Mouse (Mus musculus) kidney, embryonic 14.5 days (tissue): Measurements from ENCODE around the gene Ppat. TPM values are rescaled to one million over a fixed set of nuclear protein-coding genes. Genes with fewer than 3 reads are reported as not detected.
"Not testable (repeated sequence)": the region's sequence is repeated elsewhere in the genome, so short reads cannot be mapped to it uniquely, and the experiment has no call there.

ENCODE experiments used
- ATAC-seq: fragments of 200-750 bp; cut with Nextera tagmentation; 2 replicates; pipeline ENCODE4 v1.8.0; 2017; ENCODE audit warnings: moderate number of reproducible peaks, mild to moderate bottlenecking, moderate TSS enrichment, moderate library complexity; ENCODE audit not compliant: low FRiP score, low TSS enrichment
- H3K27ac ChIP-seq: fragments of 300-500 bp; sonication (generic); 2 replicates; pipeline ENCODE4 v1.5.1; 2014; ENCODE audit warnings: low read depth, mild to moderate bottlenecking, low read length, moderate library complexity, mixed read lengths
- H3K27me3 ChIP-seq: fragments of 300-500 bp; sonication (generic); 2 replicates; pipeline ENCODE4 v1.6.1; 2014; ENCODE audit warnings: mild to moderate bottlenecking, low read length; ENCODE audit not compliant: control insufficient read depth, insufficient read depth
- H3K36me3 ChIP-seq: fragments of 300-500 bp; sonication (generic); 2 replicates; pipeline ENCODE4 v1.6.1; 2014; ENCODE audit warnings: low read length, mixed read lengths; ENCODE audit not compliant: control insufficient read depth, insufficient read depth
- H3K4me1 ChIP-seq: fragments of 300-500 bp; sonication (generic); 2 replicates; pipeline ENCODE4 v1.6.1; 2014; ENCODE audit warnings: low read length, mixed read lengths; ENCODE audit not compliant: control insufficient read depth, insufficient read depth
- H3K4me2 ChIP-seq: fragments of 300-500 bp; sonication (generic); replicated peaks from 2 replicates; pipeline ENCODE4 v1.6.1; 2014; ENCODE audit warnings: low read depth, mild to moderate bottlenecking, low read length
- H3K4me3 ChIP-seq: fragments of 300-500 bp; sonication (generic); 2 replicates; pipeline ENCODE4 v1.5.1; 2014; ENCODE audit warnings: mild to moderate bottlenecking, low read length
- H3K9ac ChIP-seq: fragments of 300-500 bp; sonication (generic); 2 replicates; pipeline ENCODE4 v1.6.1; 2014; ENCODE audit warnings: low read depth, mild to moderate bottlenecking, low read length, moderate library complexity
- H3K9me3 ChIP-seq: fragments of 300-500 bp; sonication (generic); 2 replicates; pipeline ENCODE4 v1.6.1; 2016; ENCODE audit warnings: low read length; ENCODE audit not compliant: control insufficient read depth
- WGBS: fragments of 180-500 bp; shearing (Covaris S2); extraction: QIAGEN DNeasy Blood & Tissue Kit; methylation state at CpG from one replicate; pipeline ENCODE4 v1.1.7; 2014; 5-methylcytosine and 5-hydroxymethylcytosine counted together
- polyA plus RNA-seq: library from polyadenylated mRNA; unstranded; fragments of >200 nt; fragmentation: Nextera tagmentation; extraction: Ambion mirVana; gene quantifications from 2 replicates; pipeline ENCODE4 v1.2.1, GENCODE M21; 2014

The Ppat gene
- polyA plus RNA-seq, 1 experiment from 2014 or later = 51.7 TPM

- Histone ChIP-seq H3K4me2 (no peak overlapping the region), H3K9me3 (peaks cover 4% of the 10 kb centered on the region), H3K27me3 (no peaks in the 10 kb centered on the region), H3K4me1 (no peaks in the 10 kb centered on the region), H3K36me3 (peaks cover 16% of the 10 kb centered on the region), H3K27ac (no peak overlapping the region), H3K4me3 (no peak overlapping the region), H3K9ac (no peak overlapping the region)
- ATAC-seq = no peak
- 89% methylated on average over 4 of the region's 4 CpGs for WGBS
Observed at GRCm38 (mm10) chr5:76941975-76942374, 9.4 kb downstream of the Ppat start.

GRCm38 (mm10) chr5:76939717-76940116 is 11.7 kb downstream of the Ppat start:
- Histone ChIP-seq H3K27me3 (no peaks in the 10 kb centered on the region), H3K36me3 (peaks cover 16% of the 10 kb centered on the region), H3K4me2 (no peak overlapping the region), H3K27ac (no peak overlapping the region), H3K9ac (no peak overlapping the region), H3K4me1 (no peaks in the 10 kb centered on the region), H3K9me3 (peaks cover 4% of the 10 kb centered on the region), H3K4me3 (no peak overlapping the region)
- no peak for ATAC-seq
- 97% methylated on average over 8 of the region's 8 CpGs for WGBS

DNA sequence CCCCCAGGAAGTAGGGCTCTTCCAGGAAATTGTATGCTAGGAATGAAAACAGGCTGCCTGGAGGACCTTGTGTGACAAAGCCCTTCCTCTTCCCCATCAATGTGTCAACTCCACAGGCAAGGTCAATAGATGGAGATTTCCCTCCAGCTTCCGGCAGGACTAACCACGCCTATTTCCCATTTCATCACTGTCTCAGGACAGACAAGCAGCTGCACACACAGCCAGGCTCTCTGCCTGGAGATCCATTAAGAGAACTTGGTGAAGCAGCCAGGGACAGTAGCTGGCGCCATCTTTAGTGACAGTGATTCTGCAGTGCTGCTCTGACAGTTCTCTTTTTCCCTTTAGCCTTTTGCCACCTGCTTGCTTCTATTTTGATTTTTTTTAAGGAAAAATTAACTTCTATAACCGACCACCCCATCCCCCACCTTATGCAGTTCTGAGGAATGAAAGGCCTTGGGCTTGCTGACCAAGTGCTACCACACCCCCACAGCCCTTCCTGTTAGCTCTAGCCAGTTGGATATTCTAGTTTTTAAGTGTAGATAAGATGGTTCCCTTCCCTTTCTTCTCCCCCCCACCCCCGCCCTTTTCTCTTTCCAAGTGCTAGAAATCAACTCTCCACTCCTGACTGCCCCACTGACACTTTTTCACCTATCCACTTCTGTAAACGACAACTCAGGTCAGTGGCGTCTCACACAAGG is 22.0 kb downstream of the Ppat start:
- no peaks in the 10 kb centered on the region for H3K4me1 ChIP-seq
- no peak overlapping the region; the same call in 1 of the 2 replicates for H3K27ac ChIP-seq
- no peaks in the 10 kb centered on the region for H3K27me3 ChIP-seq
- H3K4me3 ChIP-seq = no peak overlapping the region
- no peak overlapping the region for H3K9ac ChIP-seq
- H3K9me3 ChIP-seq = 0 out of 2 replicates have a peak, but pooled peaks cover 3% of the 10 kb centered on the region
- H3K4me2 ChIP-seq = no peak overlapping the region; the same call in 1 of the 2 replicates
- ATAC-seq = peak; percentile 75; the same call in 1 of the 2 replicates
- peaks cover 24% of the 10 kb centered on the region; the same call in 1 of the 2 replicates for H3K36me3 ChIP-seq
- WGBS = 61% methylated on average over 7 of the region's 7 CpGs

GRCm38 (mm10) chr5:76928124-76928832 is 23.1 kb downstream of the Ppat start:
- peak; percentile 51; the same call in 1 of the 2 replicates for ATAC-seq
- 59% methylated on average over 16 of the region's 16 CpGs for WGBS
- H3K36me3 ChIP-seq = peaks cover 24% of the 10 kb centered on the region; the same call in 1 of the 2 replicates
- peak overlapping the region; percentile 49; the same call in 1 of the 2 replicates for H3K27ac ChIP-seq
- H3K4me2 ChIP-seq = no peak overlapping the region
- no peak overlapping the region for H3K4me3 ChIP-seq
- H3K27me3 ChIP-seq = no peaks in the 10 kb centered on the region
- no peaks in the 10 kb centered on the region for H3K4me1 ChIP-seq
- H3K9me3 ChIP-seq = 0 out of 2 replicates have a peak, but pooled peaks cover 3% of the 10 kb centered on the region
- H3K9ac ChIP-seq = no peak overlapping the region

- Histone ChIP-seq H3K36me3 (peaks cover 58% of the 10 kb centered on the region), H3K27ac (no peak overlapping the region), H3K4me2 (no peak overlapping the region), H3K9me3 (0 out of 2 replicates have a peak, but pooled peaks cover 3% of the 10 kb centered on the region), H3K9ac (no peak overlapping the region), H3K4me3 (no peak overlapping the region), H3K4me1 (no peaks in the 10 kb centered on the region), H3K27me3 (no peaks in the 10 kb centered on the region)
- no peak for ATAC-seq
- WGBS = 67% methylated on average over 1 of the region's 1 CpGs
Observed at GRCm38 (mm10) chr5:76924296-76924695, 27.1 kb downstream of the Ppat start.

DNA sequence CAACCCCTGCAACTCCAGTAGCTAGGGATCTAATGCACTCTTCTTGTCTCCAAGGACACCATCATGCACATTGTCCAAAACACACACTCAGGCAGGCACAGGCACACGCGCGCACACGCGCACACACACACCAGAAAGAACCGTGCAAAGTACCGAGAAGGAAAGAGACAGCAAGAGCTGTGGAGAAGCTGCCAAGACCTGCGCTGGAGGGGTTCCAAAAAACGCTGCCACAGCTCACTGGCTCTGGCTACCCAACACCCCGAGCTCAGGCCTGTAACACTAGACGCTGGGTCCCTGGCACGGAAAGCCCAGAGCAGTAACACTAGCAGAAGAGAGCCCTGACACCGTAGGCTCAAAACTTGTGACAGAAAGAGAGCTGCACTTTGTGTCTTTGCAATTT is 27.9 kb downstream of the Ppat start:
- Histone ChIP-seq H3K4me2 (no peak overlapping the region), H3K27ac (no peak overlapping the region), H3K9me3 (0 out of 2 replicates have a peak, but pooled peaks cover 3% of the 10 kb centered on the region), H3K4me3 (no peak overlapping the region), H3K9ac (no peak overlapping the region), H3K27me3 (no peaks in the 10 kb centered on the region), H3K36me3 (peaks cover 67% of the 10 kb centered on the region), H3K4me1 (no peaks in the 10 kb centered on the region)
- WGBS = 67% methylated on average over 13 of the region's 13 CpGs
- ATAC-seq = peak; percentile 72; the same call in 1 of the 2 replicates

DNA sequence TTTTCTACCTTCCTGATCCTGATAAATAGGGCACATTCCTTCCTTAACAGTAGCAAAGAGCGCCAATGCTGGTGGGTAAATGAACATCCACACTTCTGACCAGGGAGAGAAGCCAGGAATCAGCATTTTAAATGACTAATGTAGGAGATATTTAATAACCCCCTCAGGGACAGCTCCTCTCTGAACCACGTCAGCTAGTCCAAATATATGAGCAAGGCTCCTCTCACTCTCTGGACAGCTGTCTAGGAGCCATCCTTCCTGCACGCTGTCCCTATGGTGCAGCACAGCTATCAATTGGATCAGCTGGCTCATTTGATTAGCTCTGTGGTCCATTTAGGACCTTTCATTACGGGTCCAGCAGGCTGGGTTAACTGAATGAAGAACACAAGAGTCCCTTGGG is 28.5 kb downstream of the Ppat start:
- WGBS = 89% methylated on average over 4 of the region's 4 CpGs
- H3K36me3 ChIP-seq = peaks cover 73% of the 10 kb centered on the region
- no peaks in the 10 kb centered on the region for H3K27me3 ChIP-seq
- H3K4me1 ChIP-seq = no peaks in the 10 kb centered on the region
- H3K9ac ChIP-seq = no peak overlapping the region
- ATAC-seq = no peak
- no peak overlapping the region for H3K4me3 ChIP-seq
- H3K9me3 ChIP-seq = 0 out of 2 replicates have a peak, but pooled peaks cover 3% of the 10 kb centered on the region
- H3K27ac ChIP-seq = no peak overlapping the region
- H3K4me2 ChIP-seq = no peak overlapping the region

DNA sequence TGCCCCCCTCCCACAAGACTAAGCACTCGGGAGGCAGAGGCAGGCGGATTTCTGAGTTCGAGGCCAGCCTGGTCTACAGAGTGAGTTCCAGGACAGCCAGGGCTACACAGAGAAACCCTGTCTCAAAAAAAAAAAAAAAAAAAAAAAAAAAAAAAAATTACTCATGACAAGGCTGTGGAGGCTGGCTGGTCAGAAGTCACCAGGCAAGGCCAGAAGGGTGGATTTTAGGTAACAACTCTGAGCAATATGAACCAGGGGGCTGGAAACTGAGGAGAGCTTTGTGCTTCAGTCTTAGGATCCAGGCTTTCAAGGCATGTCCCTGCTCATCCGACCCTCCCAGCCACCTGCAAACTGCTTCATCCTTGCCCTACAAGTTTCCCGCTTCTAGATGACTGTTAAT is 38.9 kb downstream of the Ppat start:
- 94% methylated on average over 5 of the region's 5 CpGs for WGBS
- H3K27me3 ChIP-seq = not testable (repeated sequence)
- H3K36me3 ChIP-seq = peaks cover 28% of the 10 kb centered on the region

DNA sequence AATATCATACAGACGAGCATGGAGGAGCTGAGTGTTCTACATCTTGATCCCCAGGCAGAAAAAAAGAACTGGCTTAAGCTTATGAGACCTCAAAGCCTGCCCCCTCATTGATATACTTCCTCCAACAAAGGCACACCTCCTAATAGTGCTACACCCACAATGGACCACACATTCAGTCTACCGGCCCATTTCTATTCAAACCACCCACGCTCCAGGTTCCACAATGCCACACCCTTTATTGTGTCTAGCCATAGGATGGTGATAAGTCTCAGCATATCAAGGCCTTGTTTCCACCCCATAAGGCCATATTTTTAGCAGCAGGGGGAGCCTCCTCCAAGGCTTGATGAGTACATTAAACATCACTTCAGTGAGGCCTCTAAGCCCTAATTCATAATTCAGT is 40.6 kb downstream of the Ppat start:
- Histone ChIP-seq H3K4me2 (no peak overlapping the region), H3K36me3 (peaks cover 22% of the 10 kb centered on the region), H3K27me3 (no peaks in the 10 kb centered on the region), H3K4me1 (0 out of 2 replicates have a peak, but pooled peaks cover 4% of the 10 kb centered on the region), H3K4me3 (no peak overlapping the region), H3K9ac (no peak overlapping the region), H3K27ac (no peak overlapping the region), H3K9me3 (no peaks in the 10 kb centered on the region)
- 84% methylated on average over 3 of the region's 3 CpGs for WGBS
- no peak for ATAC-seq

More for the DNA sequence above, 38.9 kb downstream of the Ppat start:
- not testable (repeated sequence) for H3K27ac ChIP-seq, H3K4me1 ChIP-seq, H3K9me3 ChIP-seq, ATAC-seq, H3K4me3 ChIP-seq, H3K9ac ChIP-seq, H3K4me2 ChIP-seq
